Mouse (Mus musculus): Measurements from ENCODE around the gene Nek7. TPM values are rescaled to one million over a fixed set of nuclear protein-coding genes. Genes with fewer than 3 reads are reported as not detected.

The Nek7 gene
- 10 to 100 TPM; 76.8 to 80.9 TPM for total RNA-seq (2021)
- long read RNA-seq, experiment 1, full-length matches to known transcripts, result 80 of 91 reads
- long read RNA-seq, experiment 1, partial matches to known transcripts, result 0 of 91 reads
- long read RNA-seq, experiment 1, other reads (novel, unspliced or antisense), result 11 of 91 reads
- long read RNA-seq, experiment 2, full-length matches to known transcripts, result 23 of 35 reads
- long read RNA-seq, experiment 2, partial matches to known transcripts, result 4 of 35 reads
- long read RNA-seq, experiment 2, other reads (novel, unspliced or antisense), result 8 of 35 reads

- peak; percentile 72 to 75 for DNase-seq
Measured at GRCm38 (mm10) chr1:138619996-138620461, at the start of gene Nek7. Nek7 (minus strand) TSS chr1:138620141.

DNA sequence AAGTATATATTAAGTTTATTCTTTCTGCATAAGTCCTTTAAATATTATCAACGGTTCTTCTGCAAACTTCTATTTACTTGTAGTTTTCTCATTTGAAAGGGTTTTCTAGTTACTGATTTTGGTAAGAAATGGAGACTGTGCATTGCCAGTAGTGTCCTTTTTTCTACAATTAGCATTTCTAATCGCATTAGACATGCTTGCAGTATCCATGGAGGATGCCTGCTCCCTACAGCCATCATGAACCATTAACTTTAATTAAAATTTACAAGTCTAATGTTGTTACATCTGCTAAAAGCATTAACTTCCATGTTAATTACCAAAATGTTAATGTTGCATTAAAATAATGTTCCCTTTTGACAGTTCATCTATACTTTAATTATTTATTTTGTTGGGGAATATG is 42.4 kb upstream of the Nek7 start:
- no peak for DNase-seq

DNA sequence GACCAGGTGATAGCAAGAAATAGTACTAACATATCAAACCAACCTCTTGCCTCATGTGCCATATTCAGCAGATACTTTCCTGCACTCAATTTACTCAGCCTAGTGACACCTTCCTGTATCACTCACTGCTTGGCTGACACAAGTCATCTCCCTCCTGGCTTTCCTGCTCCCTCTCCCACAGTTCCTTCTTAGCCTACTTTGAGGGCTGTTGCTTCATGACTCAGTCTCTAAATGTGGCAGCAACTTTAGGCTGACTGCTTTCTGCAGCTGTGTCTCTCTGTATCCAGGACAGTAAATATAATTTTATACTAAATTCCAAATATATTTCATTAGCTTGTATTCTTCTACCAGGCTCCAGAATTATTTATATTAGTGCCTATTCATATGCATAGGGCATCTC is 34.3 kb upstream of the Nek7 start:
- DNase-seq, result no peak

GRCm38 (mm10) chr1:138644991-138645390 is 25.1 kb upstream of the Nek7 start:
- DNase-seq, result peak; percentile 25 to 39

- DNase-seq, result no peak
Measured at GRCm38 (mm10) chr1:138643306-138643830, 23.4 kb upstream of the Nek7 start.

GRCm38 (mm10) chr1:138640934-138641461 is 21.1 kb upstream of the Nek7 start:
- no peak for DNase-seq

DNA sequence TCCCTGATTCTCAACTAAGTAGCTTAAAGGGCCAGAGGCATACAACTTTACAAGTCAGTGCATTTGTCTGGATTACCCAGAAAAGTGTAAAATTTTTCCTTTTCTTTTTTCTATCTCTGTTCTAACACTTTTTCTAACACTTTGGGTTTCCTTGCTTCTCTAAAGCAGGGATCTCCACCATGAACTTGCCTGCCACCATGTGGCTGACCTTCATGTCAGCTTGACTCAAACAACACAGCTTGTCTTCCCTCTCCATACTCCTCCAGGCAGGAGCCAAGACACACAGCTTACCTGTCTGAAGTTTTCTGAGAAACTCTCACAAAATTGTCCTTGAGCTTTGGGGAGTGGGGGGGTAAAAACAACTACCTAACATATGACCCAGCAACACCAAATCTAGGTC is 17.9 kb upstream of the Nek7 start:
- DNase-seq, result peak; percentile 23 to 64

- no peak for DNase-seq
Measured at GRCm38 (mm10) chr1:138634561-138634960, 14.6 kb upstream of the Nek7 start.

DNA sequence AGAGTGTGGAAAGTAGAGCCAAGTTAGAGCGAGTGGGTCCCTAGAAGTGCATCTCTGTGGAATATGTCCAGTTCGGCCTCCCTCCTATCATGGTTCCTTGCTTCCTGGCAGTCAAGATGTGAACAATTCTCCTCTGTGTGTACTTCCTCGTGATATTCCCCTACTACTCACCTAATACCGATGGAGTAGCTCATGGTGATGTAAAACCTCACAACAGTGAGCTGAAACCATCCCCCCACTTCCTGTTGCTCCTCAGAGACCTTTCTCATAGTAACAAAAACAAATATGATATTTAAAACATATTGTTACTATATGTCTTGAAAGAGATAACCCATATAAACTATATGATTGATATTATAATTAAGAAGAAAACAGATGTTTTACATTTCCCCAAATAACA is 9.0 kb upstream of the Nek7 start:
- DNase-seq, result no peak

GRCm38 (mm10) chr1:138628486-138628885 is 8.5 kb upstream of the Nek7 start:
- DNase-seq, result no peak

- DNase-seq, result no peak
Measured at GRCm38 (mm10) chr1:138627804-138628203, 7.9 kb upstream of the Nek7 start.

DNA sequence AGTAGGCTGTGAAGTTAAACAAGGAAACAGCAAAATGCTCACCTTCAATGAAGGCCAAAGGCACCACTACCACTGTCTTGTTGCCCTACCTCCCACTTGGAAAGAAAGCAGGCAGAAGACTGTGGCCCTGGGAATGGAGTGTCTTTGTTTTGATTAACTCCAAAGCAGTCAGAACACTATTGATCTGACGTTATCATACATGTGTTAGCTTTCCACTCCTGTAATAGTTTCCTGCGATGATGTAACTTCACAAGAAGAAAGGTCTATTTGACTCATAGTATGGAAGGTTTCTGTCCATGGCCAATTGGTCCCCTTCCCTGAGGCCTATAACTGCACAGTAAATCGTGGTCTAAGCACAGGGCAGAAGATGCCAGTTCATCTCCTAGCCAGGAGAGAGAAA is 6.3 kb upstream of the Nek7 start:
- DNase-seq, result no peak

GRCm38 (mm10) chr1:138623870-138624269 is 3.9 kb upstream of the Nek7 start:
- DNase-seq, result no peak

- peak; percentile 16 to 23 for DNase-seq
Measured at GRCm38 (mm10) chr1:138622831-138623230, 2.9 kb upstream of the Nek7 start.

DNA sequence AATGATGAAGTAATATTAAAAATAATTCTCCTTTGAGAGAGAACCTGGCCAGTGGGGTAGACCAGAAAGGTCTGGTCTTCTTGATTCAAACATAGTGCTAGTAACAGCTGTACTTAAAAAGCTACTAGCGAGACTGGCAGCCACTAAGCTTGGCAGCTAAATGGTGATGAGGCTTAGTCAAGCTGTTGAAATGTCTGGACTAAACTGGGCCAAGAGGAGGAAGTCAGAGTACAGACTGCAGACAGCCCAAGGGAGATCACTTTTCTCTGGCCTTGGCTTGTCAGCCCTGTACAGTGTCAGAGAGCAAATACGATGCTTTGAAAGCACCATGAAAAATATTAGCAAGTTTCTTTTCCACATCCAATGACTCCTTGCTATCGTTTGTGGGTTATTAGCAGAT is 2.5 kb upstream of the Nek7 start:
- DNase-seq, result peak; percentile 70 to 84

DNA sequence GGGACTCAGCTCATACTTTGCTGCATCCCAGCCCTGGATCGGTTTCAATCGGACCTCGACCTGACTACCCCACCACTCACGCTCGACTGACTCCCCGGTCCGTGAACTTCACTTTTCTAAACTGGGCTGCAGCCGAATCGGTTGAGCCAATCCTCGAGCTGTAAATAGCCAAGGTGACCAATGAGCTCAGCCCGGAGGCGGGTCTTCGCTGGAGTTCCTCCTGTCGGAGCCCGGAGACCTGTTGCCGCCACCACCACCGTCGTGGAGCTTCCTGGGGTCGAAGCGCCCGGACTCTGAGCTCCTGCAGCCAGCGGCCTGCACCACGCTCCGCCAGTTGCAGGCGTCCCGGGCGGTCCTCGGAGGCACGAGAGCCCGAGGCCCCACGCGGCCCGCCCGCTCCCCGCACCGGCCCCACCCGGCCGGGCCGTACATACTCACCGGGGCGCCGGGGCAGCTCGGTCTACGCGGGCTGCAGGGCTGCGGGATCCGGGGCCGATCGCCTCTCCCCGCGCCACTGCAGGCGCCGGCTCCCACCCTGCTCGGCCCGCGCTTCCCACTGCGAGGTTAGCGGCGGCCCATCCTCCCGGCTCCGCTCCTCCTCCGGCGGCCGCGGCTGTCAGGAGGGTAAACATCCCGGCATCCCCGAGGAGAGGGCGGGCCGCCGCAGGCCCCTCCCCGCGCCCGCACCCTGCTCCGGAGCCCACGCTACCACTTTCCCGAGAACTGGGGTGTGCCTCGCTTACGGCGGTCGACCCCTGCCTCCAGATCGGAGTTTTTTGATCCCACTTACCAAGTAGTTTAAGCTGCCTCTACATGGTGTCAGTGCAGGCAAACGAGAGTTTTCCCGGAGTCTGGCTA is 598 bp downstream of the Nek7 start:
- DNase-seq, result peak; percentile 98 to 99

DNA sequence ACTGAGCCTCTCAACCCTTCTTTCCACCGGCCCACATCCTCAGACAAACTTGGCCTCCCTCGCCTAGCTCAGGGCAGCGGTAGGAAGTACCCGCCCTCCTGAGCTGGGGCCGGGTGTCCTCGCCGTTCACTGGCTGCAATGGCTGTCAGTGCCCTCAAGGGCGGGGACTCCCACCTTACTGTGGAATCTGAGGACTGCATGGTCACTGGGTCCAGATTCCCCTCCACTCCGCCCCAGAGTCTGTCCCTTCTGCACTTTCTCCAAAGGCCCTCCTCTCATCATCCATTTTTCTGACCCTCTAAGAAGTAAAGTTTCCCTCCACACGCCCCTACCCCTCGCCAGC is 2.0 kb downstream of the Nek7 start:
- DNase-seq, result peak; percentile 94 to 96

DNA sequence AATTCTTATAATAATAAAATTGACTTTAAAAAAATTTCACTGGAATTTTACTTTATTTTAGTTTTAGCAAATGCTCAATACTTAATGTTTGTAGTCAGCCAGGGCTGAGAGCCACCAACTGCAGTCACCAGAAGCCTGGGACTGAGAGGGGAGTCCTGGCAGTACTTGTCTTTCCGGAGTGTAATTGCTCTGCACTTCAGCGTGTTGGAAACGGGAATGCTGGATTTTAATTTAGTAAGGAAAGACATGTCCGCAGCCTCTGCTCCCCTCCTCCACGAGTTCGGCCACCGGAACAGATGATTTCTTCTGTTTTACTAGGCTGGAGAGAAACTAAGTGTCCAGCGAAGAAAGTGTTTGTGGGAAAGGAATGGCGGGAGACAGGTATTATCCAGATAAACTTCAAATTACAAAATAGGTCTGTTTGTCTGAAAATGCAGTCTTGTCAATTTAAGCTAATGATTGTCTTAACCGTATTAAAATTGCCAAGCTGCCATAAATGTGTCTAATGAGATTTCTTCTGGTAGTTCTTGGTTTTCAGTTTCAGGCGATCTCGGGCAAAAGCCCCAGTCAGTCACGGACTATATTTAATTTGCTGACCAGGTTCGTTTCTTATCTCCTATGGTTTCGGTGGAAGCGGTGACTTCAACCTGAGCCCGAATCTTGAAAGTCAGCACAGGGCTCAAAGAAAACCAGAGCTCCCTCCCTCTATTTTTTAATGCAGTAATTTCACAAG is 2.5 kb downstream of the Nek7 start:
- peak in 1 of 2 experiments; percentile 29 for DNase-seq

GRCm38 (mm10) chr1:138615388-138615787 is 4.6 kb downstream of the Nek7 start:
- DNase-seq, result no peak

DNA sequence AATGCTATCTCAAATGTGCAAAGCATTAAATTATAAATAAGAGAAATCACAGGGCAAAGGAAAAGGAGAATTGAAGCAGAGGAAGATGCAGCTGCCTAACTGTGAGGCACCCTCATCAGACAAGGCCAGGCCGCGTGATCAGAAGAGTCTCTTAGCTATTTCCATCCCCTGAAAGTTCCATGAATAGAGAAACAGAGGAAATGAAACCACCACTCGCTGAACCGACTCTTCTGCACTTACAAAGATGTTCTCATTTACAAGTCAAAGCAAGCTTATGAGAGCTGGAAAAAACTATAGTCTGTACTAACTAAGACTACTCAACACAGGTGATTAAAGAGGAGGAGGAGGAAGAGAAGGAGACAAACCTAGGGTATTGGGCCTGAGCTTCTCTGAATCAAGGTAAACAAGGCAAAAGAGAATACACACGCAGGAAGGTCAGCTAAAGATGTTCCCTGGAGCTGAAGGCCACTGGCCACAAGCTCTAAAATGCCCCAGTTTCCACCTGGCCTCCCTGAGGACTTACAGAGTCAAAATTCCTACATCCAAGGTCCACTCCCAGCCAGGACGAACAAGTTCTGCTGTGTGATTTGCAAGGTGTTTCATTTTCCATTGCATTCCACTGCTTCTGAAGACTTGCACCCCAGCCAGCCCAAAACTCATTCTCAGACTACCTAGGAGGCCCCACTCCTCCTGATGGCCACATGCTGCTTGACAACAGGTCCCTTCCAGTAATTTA is 5.2 kb downstream of the Nek7 start:
- DNase-seq, result peak in 1 of 2 experiments; percentile 58

DNA sequence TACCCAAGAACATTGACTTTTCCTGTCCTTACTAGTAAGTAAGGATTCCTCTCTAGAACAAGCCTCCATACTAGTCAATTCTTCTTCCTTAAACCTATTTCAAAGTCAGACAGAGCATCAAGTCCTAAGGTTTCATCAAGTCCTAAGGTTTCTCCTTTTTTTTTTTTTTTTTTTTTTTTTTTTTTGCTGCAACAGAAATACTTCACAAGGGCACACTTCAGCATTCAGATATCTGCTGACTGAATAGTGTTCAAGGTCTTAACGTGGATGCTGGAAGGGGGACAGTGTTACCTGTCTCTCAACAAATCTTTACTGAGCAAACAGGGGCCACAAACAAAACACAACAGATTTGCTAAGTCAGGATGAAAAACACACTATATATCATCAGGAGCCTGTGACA is 7.8 kb downstream of the Nek7 start:
- no peak for DNase-seq

- DNase-seq, result peak in 1 of 2 experiments; percentile 31
Measured at GRCm38 (mm10) chr1:138609176-138609575, 10.8 kb downstream of the Nek7 start.

Measured in heart, adult 18-20 months (tissue).